Mouse (Mus musculus) E14TG2a.4 (cell line): Measurements from ENCODE around the gene Tcte2.
"Not testable (repeated sequence)": the region's sequence is repeated elsewhere in the genome, so short reads cannot be mapped to it uniquely, and the experiment has no call there.

Experiments used
- H3K27me3 ChIP-seq: 2 replicates; pipeline ENCODE4 v1.6.1; 2014; ENCODE audit warnings: low read length, control low read depth; ENCODE audit not compliant: insufficient read depth
- H3K36me3 ChIP-seq: 2 replicates; pipeline ENCODE4 v1.6.1; 2014; ENCODE audit warnings: low read length, control low read depth; ENCODE audit not compliant: insufficient read depth
- H3K4me1 ChIP-seq: replicated peaks from 2 replicates; pipeline ENCODE4 v1.6.1; 2014; ENCODE audit warnings: low read depth, low read length, control low read depth
- H3K4me3 ChIP-seq: replicated peaks from 2 replicates; pipeline ENCODE4 v1.5.1; 2014; ENCODE audit warnings: mild to moderate bottlenecking, low read length
- H3K9me3 ChIP-seq: 2 replicates; pipeline ENCODE4 v1.6.1; 2014; ENCODE audit warnings: low read length, control low read depth
- CTCF ChIP-seq: conservative IDR thresholded peaks from 2 replicates; pipeline ENCODE4 v1.5.1; 2014; ENCODE audit warnings: low read length
- NANOG ChIP-seq: IDR thresholded peaks from 2 replicates; pipeline ENCODE4 v1.6.1; 2014; ENCODE audit warnings: borderline replicate concordance, low read length, mixed read lengths
- POU5F1 ChIP-seq: IDR thresholded peaks from 2 replicates; pipeline ENCODE4 v1.6.1; 2014; ENCODE audit warnings: low read length, borderline replicate concordance

Gene Tcte2

GRCm38 (mm10) chr17:13761179-13761913, at the start of gene Tcte2:
Tcte2 (minus strand) TSS chr17:13761825.
- H3K9me3 ChIP-seq = no peaks in the 10 kb centered on the region
- peaks cover 54% of the 10 kb centered on the region for H3K4me1 ChIP-seq
- peak within 1 kb of the TSS; percentile 91 for H3K4me3 ChIP-seq
- TF ChIP-seq POU5F1 (no peak), CTCF (no peak), NANOG (no peak)
- peaks cover 12% of the 10 kb centered on the region; the same call in 1 of the 2 replicates for H3K36me3 ChIP-seq
- no peaks in the 10 kb centered on the region for H3K27me3 ChIP-seq

GRCm38 (mm10) chr17:13806016-13806415, 44.4 kb upstream of the Tcte2 start:
- Histone ChIP-seq H3K36me3 (peaks cover 65% of the 10 kb centered on the region), H3K4me1 (0 out of 2 replicates have a peak, but pooled peaks cover 2% of the 10 kb centered on the region), H3K4me3 (no peak overlapping the region), H3K9me3 (no peaks in the 10 kb centered on the region), H3K27me3 (no peaks in the 10 kb centered on the region)
- TF ChIP-seq CTCF (no peak), POU5F1 (no peak), NANOG (no peak)

- H3K4me3 ChIP-seq = no peak overlapping the region
- H3K27me3 ChIP-seq = no peaks in the 10 kb centered on the region
- no peaks in the 10 kb centered on the region for H3K9me3 ChIP-seq
- TF ChIP-seq NANOG (no peak), POU5F1 (no peak), CTCF (no peak)
- H3K36me3 ChIP-seq = peaks cover 40% of the 10 kb centered on the region
- H3K4me1 ChIP-seq = peaks cover 7% of the 10 kb centered on the region; the same call in 1 of the 2 replicates
These were observed 41.3 kb upstream of the Tcte2 start for GRCm38 (mm10) chr17:13802836-13803408.

GRCm38 (mm10) chr17:13797691-13798090, 36.1 kb upstream of the Tcte2 start:
- TF ChIP-seq CTCF (no peak), POU5F1 (no peak), NANOG (no peak)
- 0 out of 2 replicates have a peak, but pooled peaks cover 3% of the 10 kb centered on the region for H3K36me3 ChIP-seq
- no peaks in the 10 kb centered on the region for H3K27me3 ChIP-seq
- H3K4me3 ChIP-seq = no peak overlapping the region
- no peaks in the 10 kb centered on the region for H3K9me3 ChIP-seq
- peaks cover 7% of the 10 kb centered on the region; the same call in 1 of the 2 replicates for H3K4me1 ChIP-seq

GRCm38 (mm10) chr17:13790033-13790432, 28.4 kb upstream of the Tcte2 start:
- not testable (repeated sequence) for H3K4me1 ChIP-seq, H3K4me3 ChIP-seq, H3K27me3 ChIP-seq
- peaks cover 27% of the 10 kb centered on the region for H3K9me3 ChIP-seq
- peaks cover 18% of the 10 kb centered on the region for H3K36me3 ChIP-seq

- no peak for TF ChIP-seq POU5F1
- no peak for TF ChIP-seq NANOG
- TF ChIP-seq CTCF = no peak
These were observed 21.8 kb upstream of the Tcte2 start for GRCm38 (mm10) chr17:13783469-13783868.

GRCm38 (mm10) chr17:13781948-13782347, 20.3 kb upstream of the Tcte2 start:
- H3K4me3 ChIP-seq = no peak overlapping the region
- H3K4me1 ChIP-seq = no peaks in the 10 kb centered on the region
- H3K36me3 ChIP-seq = peaks cover 69% of the 10 kb centered on the region
- no peak for TF ChIP-seq NANOG
- TF ChIP-seq POU5F1 = no peak
- H3K9me3 ChIP-seq = peaks cover 87% of the 10 kb centered on the region
- no peaks in the 10 kb centered on the region for H3K27me3 ChIP-seq

More at GRCm38 (mm10) chr17:13783469-13783868, 21.8 kb upstream of the Tcte2 start:
- Histone ChIP-seq H3K27me3 (no peaks in the 10 kb centered on the region), H3K36me3 (peaks cover 69% of the 10 kb centered on the region), H3K4me3 (no peak overlapping the region), H3K9me3 (peaks cover 86% of the 10 kb centered on the region), H3K4me1 (no peaks in the 10 kb centered on the region)

- H3K27me3 ChIP-seq = no peaks in the 10 kb centered on the region
- no peak for TF ChIP-seq CTCF
These were observed 17.2 kb upstream of the Tcte2 start for GRCm38 (mm10) chr17:13778865-13779264.

GRCm38 (mm10) chr17:13777676-13778075, 16.1 kb upstream of the Tcte2 start:
- H3K36me3 ChIP-seq = peaks cover 32% of the 10 kb centered on the region
- H3K9me3 ChIP-seq = peaks cover 48% of the 10 kb centered on the region
- H3K4me3 ChIP-seq = no peak overlapping the region
- TF ChIP-seq NANOG (no peak), CTCF (no peak), POU5F1 (no peak)
- H3K27me3 ChIP-seq = no peaks in the 10 kb centered on the region
- H3K4me1 ChIP-seq = no peaks in the 10 kb centered on the region

More at GRCm38 (mm10) chr17:13778865-13779264, 17.2 kb upstream of the Tcte2 start:
- H3K9me3 ChIP-seq = peaks cover 56% of the 10 kb centered on the region
- peaks cover 40% of the 10 kb centered on the region for H3K36me3 ChIP-seq
- H3K4me3 ChIP-seq = no peak overlapping the region
- H3K4me1 ChIP-seq = no peaks in the 10 kb centered on the region

- Histone ChIP-seq H3K9me3 (no peaks in the 10 kb centered on the region), H3K4me3 (no peak overlapping the region), H3K4me1 (peaks cover 16% of the 10 kb centered on the region), H3K36me3 (peaks cover 15% of the 10 kb centered on the region; the same call in 1 of the 2 replicates), H3K27me3 (no peaks in the 10 kb centered on the region)
- no peak for TF ChIP-seq NANOG
- no peak for TF ChIP-seq POU5F1
- TF ChIP-seq CTCF = peak; percentile 43
These were observed 7.6 kb upstream of the Tcte2 start for GRCm38 (mm10) chr17:13769256-13769655.
